Mouse (Mus musculus) C2C12 (cell line): ENCODE results near the gene Fbxo7.

Experiments
- CTCF ChIP-seq: IDR thresholded peaks from one replicate; pipeline ENCODE4 v1.5.1; 2011; ENCODE audit not compliant: control insufficient read depth, insufficient read depth, insufficient read length
- FOSL1 ChIP-seq: IDR thresholded peaks from one replicate; pipeline ENCODE4 v1.8.0; 2011; ENCODE audit warnings: mild to moderate bottlenecking, low read length; ENCODE audit not compliant: poor library complexity, insufficient read depth, severe bottlenecking
- MAX ChIP-seq: IDR thresholded peaks from one replicate; pipeline ENCODE4 v1.6.1; 2011; ENCODE audit warnings: mild to moderate bottlenecking, control low read depth
- MYOD1 ChIP-seq: IDR thresholded peaks from one replicate; pipeline ENCODE4 v1.6.1; 2011; ENCODE audit warnings: low read depth; ENCODE audit not compliant: control insufficient read depth, insufficient read length

- TF ChIP-seq FOSL1 (no peak), MAX (no peak), CTCF (no peak), MYOD1 (no peak)
Measured at GRCm38 (mm10) chr10:86057286-86057685, 35.5 kb downstream of the Fbxo7 start.
